Mouse (Mus musculus) intestine, embryonic 15.5 days (tissue): ENCODE measurements around the gene Nr4a1. TPM values are rescaled to one million over a fixed set of nuclear protein-coding genes. Genes with fewer than 3 reads are reported as not detected.
A peak's percentile ranks its signal among the peaks of the same experiment; 100 is the strongest.

Source experiments
- ATAC-seq: fragments of 200-750 bp; cut with Nextera tagmentation; 2 replicates; pipeline ENCODE4 v1.8.0; 2017; ENCODE audit warnings: moderate TSS enrichment, moderate library complexity
- H3K27ac ChIP-seq: fragments of 300-500 bp; sonication (generic); 2 replicates; pipeline ENCODE4 v1.5.1; 2015; ENCODE audit warnings: mild to moderate bottlenecking, inconsistent platforms
- H3K27me3 ChIP-seq: fragments of 300-500 bp; sonication (generic); replicated peaks from 2 replicates; pipeline ENCODE4 v1.6.1; 2015; ENCODE audit warnings: inconsistent platforms
- H3K36me3 ChIP-seq: fragments of 300-500 bp; sonication (generic); 2 replicates; pipeline ENCODE4 v1.6.1; 2015; ENCODE audit warnings: inconsistent platforms
- H3K4me1 ChIP-seq: fragments of 300-500 bp; sonication (generic); replicated peaks from 2 replicates; pipeline ENCODE4 v1.6.1; 2015; ENCODE audit warnings: inconsistent platforms
- H3K4me2 ChIP-seq: fragments of 300-500 bp; sonication (generic); replicated peaks from 2 replicates; pipeline ENCODE4 v1.6.1; 2015; ENCODE audit warnings: mild to moderate bottlenecking, inconsistent platforms
- H3K4me3 ChIP-seq: fragments of 300-500 bp; sonication (generic); replicated peaks from 2 replicates; pipeline ENCODE4 v1.5.1; 2015; ENCODE audit warnings: inconsistent platforms
- H3K9ac ChIP-seq: fragments of 300-500 bp; sonication (generic); 2 replicates; pipeline ENCODE4 v1.6.1; 2015; ENCODE audit warnings: inconsistent platforms
- H3K9me3 ChIP-seq: fragments of 300-500 bp; sonication (generic); 2 replicates; pipeline ENCODE4 v1.6.1; 2016; ENCODE audit warnings: inconsistent platforms
- WGBS: fragments of 180-500 bp; shearing (Covaris S2); methylation state at CpG from one replicate; pipeline ENCODE4 v1.1.7; 2015; 5-methylcytosine and 5-hydroxymethylcytosine counted together
- polyA plus RNA-seq: library from polyadenylated mRNA; unstranded; fragments of >200 nt; fragmentation: Nextera tagmentation; extraction: Ambion mirVana; gene quantifications from 2 replicates; pipeline ENCODE4 v1.2.1, GENCODE M21; 2015

Nr4a1 gene
- polyA plus RNA-seq, result 7.9 and 8.9 TPM in 2 replicates

- peak; percentile 81 for ATAC-seq
- Histone ChIP-seq H3K9ac (peak within 1 kb of the TSS; percentile 70), H3K4me1 (peaks cover 9% of the 10 kb centered on the region; the same call in 1 of the 2 replicates), H3K9me3 (no peaks in the 10 kb centered on the region), H3K27me3 (no peaks in the 10 kb centered on the region), H3K4me2 (peak within 1 kb of the TSS; percentile 95), H3K36me3 (no peaks in the 10 kb centered on the region), H3K4me3 (peak within 1 kb of the TSS; percentile 63), H3K27ac (peak within 1 kb of the TSS; percentile 40; the same call in 1 of the 2 replicates)
- WGBS, result 2% methylated on average over 80 of the region's 82 CpGs
Measured at GRCm38 (mm10) chr15:101253886-101254795, at the start of gene Nr4a1. TSS of gene Nr4a1 (plus strand) at chr15:101254269.

DNA sequence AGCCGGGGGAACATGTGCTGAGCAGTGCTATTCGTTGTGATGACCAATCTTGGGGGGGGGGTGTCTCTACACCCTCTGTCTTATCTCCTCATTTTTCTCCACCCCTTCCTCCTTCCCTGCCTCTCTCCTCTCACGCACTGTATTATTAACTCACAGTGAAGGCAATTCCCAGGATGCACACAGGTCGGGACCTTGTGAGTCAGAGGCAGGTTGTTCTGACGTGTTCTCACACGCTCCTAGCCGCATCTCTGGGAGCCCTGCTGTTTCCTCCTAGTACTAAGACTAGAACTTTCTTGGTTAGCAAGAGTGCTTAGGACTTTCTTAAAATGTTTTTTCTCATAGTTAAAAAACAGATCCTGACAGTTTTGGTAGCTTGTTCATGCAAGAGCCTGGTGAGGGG is 49.3 kb upstream of the Nr4a1 start:
- H3K9ac ChIP-seq, result no peak overlapping the region
- H3K9me3 ChIP-seq, result no peaks in the 10 kb centered on the region
- WGBS, result 81% methylated on average over 7 of the region's 7 CpGs
- no peak overlapping the region for H3K4me2 ChIP-seq
- no peak overlapping the region for H3K27ac ChIP-seq
- 0 out of 2 replicates have a peak, but pooled peaks cover 6% of the 10 kb centered on the region for H3K4me1 ChIP-seq
- ATAC-seq, result 0 out of 2 replicates have a peak, but pooled peaks have one; percentile 14
- no peaks in the 10 kb centered on the region for H3K27me3 ChIP-seq
- no peak overlapping the region for H3K4me3 ChIP-seq
- peaks cover 61% of the 10 kb centered on the region for H3K36me3 ChIP-seq

GRCm38 (mm10) chr15:101210228-101210627 is 43.8 kb upstream of the Nr4a1 start:
- Histone ChIP-seq H3K9me3 (no peaks in the 10 kb centered on the region), H3K27ac (no peak overlapping the region), H3K4me2 (no peak overlapping the region), H3K27me3 (no peaks in the 10 kb centered on the region), H3K9ac (no peak overlapping the region), H3K36me3 (peaks cover 54% of the 10 kb centered on the region), H3K4me1 (0 out of 2 replicates have a peak, but pooled peaks cover 3% of the 10 kb centered on the region), H3K4me3 (no peak overlapping the region)
- peak; percentile 53; the same call in 1 of the 2 replicates for ATAC-seq
- 63% methylated on average over 6 of the region's 6 CpGs for WGBS

GRCm38 (mm10) chr15:101210998-101211613 is 43.0 kb upstream of the Nr4a1 start:
- ATAC-seq, result no peak
- 90% methylated on average over 14 of the region's 14 CpGs for WGBS
- Histone ChIP-seq H3K4me2 (no peak overlapping the region), H3K4me1 (0 out of 2 replicates have a peak, but pooled peaks cover 3% of the 10 kb centered on the region), H3K9me3 (no peaks in the 10 kb centered on the region), H3K27me3 (no peaks in the 10 kb centered on the region), H3K36me3 (peaks cover 54% of the 10 kb centered on the region), H3K4me3 (no peak overlapping the region), H3K27ac (no peak overlapping the region), H3K9ac (no peak overlapping the region)

DNA sequence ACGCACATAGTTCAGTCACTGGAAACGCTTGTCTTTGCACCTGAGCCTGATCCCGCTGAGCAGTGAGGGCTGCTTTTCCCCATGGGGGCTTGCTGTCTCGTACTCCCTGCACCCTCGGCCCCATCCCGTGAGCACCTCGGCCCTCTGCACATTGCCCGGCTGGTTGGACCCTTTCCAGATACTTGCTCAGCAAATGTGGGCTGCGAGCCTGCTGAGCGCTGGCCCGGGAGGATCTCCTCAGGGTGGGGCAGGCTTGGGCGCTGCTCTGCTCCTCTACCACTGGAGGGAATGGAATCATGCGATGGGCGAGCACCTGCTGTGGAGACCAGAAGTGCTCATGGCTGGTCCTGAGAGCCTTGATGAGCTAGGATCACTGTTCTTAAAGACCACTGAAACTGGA is 41.6 kb upstream of the Nr4a1 start:
- Histone ChIP-seq H3K4me1 (0 out of 2 replicates have a peak, but pooled peaks cover 3% of the 10 kb centered on the region), H3K4me2 (no peak overlapping the region), H3K4me3 (no peak overlapping the region), H3K9me3 (no peaks in the 10 kb centered on the region), H3K36me3 (peaks cover 42% of the 10 kb centered on the region), H3K27me3 (no peaks in the 10 kb centered on the region), H3K27ac (no peak overlapping the region), H3K9ac (no peak overlapping the region)
- 74% methylated on average over 14 of the region's 14 CpGs for WGBS
- ATAC-seq, result no peak

GRCm38 (mm10) chr15:101215136-101215535 is 38.9 kb upstream of the Nr4a1 start:
- H3K27ac ChIP-seq, result no peak overlapping the region
- no peak for ATAC-seq
- no peak overlapping the region for H3K4me2 ChIP-seq
- no peak overlapping the region for H3K4me3 ChIP-seq
- no peak overlapping the region for H3K9ac ChIP-seq
- no peaks in the 10 kb centered on the region for H3K27me3 ChIP-seq
- 66% methylated on average over 2 of the region's 2 CpGs for WGBS
- no peaks in the 10 kb centered on the region for H3K9me3 ChIP-seq
- peaks cover 22% of the 10 kb centered on the region for H3K36me3 ChIP-seq
- H3K4me1 ChIP-seq, result no peaks in the 10 kb centered on the region

DNA sequence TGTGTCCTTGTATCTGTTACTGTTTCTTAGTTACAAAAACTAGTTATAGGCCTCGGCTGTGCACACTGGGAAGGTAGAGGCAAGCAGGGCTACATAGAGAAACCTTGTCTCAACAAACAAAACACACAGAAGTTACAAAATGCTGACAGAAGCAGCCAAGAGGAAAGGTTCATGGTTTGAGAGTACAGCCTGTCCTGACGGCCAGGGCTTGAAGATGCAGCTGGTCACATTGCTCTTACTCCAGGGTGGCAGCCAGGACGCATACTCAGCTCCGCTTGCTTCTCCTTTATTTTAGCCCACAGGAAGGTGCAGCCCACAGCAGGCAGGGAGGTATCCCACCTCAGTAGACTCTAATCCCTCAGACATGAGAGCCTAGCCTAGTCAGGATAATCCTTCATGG is 38.0 kb upstream of the Nr4a1 start:
- no peaks in the 10 kb centered on the region for H3K27me3 ChIP-seq
- H3K4me3 ChIP-seq, result no peak overlapping the region
- peaks cover 6% of the 10 kb centered on the region for H3K4me1 ChIP-seq
- no peak overlapping the region for H3K27ac ChIP-seq
- no peaks in the 10 kb centered on the region for H3K9me3 ChIP-seq
- H3K4me2 ChIP-seq, result no peak overlapping the region
- ATAC-seq, result no peak
- 81% methylated on average over 4 of the region's 4 CpGs for WGBS
- no peak overlapping the region; the same call in 1 of the 2 replicates for H3K9ac ChIP-seq
- peaks cover 13% of the 10 kb centered on the region for H3K36me3 ChIP-seq

GRCm38 (mm10) chr15:101220905-101221297 is 33.2 kb upstream of the Nr4a1 start:
- ATAC-seq, result 0 out of 2 replicates have a peak, but pooled peaks have one; percentile 17
- Histone ChIP-seq H3K9me3 (no peaks in the 10 kb centered on the region), H3K27ac (no peak overlapping the region), H3K27me3 (no peaks in the 10 kb centered on the region), H3K4me1 (peaks cover 41% of the 10 kb centered on the region), H3K9ac (no peak overlapping the region), H3K4me3 (no peak overlapping the region), H3K4me2 (no peak overlapping the region), H3K36me3 (no peaks in the 10 kb centered on the region)
- 14% methylated on average over 8 of the region's 8 CpGs for WGBS

DNA sequence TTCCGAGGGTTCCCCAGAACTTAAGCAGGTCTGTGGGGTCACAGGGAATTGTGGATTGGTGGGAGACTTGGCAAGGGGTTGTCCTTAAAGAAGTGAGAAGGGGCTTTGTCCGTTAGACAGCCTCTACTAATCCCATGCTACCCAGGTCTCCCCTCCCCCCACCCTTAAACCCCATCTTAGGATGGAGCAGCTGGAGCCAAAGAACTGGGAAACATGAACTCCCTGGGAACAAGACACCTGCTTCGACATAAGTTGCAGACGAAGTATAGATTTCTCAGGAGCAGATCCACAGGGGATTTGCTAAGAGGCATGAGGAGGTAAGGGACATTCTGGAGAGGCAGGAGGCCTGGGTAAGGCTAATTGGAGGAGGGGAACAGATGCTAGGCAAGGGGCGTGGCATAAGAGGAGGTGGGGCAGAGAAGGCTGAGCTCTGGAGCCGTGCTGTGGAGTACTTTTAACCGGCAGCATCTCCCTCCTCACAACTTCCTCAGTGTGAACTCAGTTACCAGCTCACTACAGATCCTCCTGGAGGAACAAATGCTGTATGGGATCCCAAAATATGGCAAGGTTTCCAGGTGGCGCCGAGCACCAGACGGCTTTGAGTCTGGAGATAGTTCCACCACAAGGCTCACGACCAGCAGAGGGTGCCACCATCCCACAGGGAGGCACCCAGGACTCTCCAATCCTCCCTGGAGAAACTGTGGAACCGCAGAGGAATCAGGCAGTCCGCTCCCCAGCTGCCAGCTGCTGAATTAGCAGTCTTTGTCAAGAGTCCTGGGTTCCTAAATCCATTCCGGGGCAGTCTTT is 32.6 kb upstream of the Nr4a1 start:
- no peaks in the 10 kb centered on the region for H3K9me3 ChIP-seq
- peak overlapping the region; percentile 61 for H3K27ac ChIP-seq
- H3K4me2 ChIP-seq, result peak overlapping the region; percentile 73
- H3K27me3 ChIP-seq, result no peaks in the 10 kb centered on the region
- H3K36me3 ChIP-seq, result no peaks in the 10 kb centered on the region
- peak overlapping the region; percentile 35 for H3K4me3 ChIP-seq
- WGBS, result 5% methylated on average over 14 of the region's 14 CpGs
- peaks cover 42% of the 10 kb centered on the region for H3K4me1 ChIP-seq
- peak overlapping the region; percentile 22; the same call in 1 of the 2 replicates for H3K9ac ChIP-seq
- peak; percentile 78 for ATAC-seq

DNA sequence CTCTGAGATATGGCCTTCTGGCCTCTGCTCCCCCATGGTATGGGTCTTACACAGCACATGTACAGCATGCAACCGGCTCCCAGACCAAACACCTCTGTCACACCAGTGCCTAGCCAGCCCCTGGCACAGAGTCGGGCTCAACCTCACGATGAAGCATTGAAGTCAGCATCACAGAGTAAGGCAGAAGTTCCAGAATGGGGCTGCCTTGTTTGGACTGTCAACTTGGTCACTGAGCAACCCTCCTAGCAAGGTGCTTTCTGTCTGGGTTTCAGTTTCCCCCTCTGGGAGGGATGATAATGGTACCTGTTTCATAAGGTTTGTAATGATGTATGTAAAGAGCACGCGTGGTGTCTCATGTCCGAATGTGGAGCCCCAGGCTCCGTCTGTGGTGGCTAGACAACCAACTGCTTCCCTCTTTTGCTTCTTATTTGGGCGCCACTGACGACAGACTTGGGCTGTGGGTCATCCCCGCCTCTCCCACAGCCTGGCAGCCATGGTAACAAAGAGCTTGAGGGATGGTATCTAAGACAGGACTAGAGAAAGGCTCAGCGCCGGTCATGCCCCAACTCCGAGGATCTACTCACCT is 31.1 kb upstream of the Nr4a1 start:
- no peaks in the 10 kb centered on the region for H3K36me3 ChIP-seq
- no peak overlapping the region for H3K27ac ChIP-seq
- H3K9ac ChIP-seq, result no peak overlapping the region; the same call in 1 of the 2 replicates
- ATAC-seq, result no peak
- WGBS, result 54% methylated on average over 13 of the region's 13 CpGs
- H3K4me2 ChIP-seq, result peak overlapping the region; percentile 93; the same call in 1 of the 2 replicates
- 0 out of 2 replicates have a peak overlapping the region, but pooled peaks have one; percentile 61 for H3K4me3 ChIP-seq
- peaks cover 44% of the 10 kb centered on the region for H3K4me1 ChIP-seq
- no peaks in the 10 kb centered on the region for H3K27me3 ChIP-seq
- H3K9me3 ChIP-seq, result no peaks in the 10 kb centered on the region

DNA sequence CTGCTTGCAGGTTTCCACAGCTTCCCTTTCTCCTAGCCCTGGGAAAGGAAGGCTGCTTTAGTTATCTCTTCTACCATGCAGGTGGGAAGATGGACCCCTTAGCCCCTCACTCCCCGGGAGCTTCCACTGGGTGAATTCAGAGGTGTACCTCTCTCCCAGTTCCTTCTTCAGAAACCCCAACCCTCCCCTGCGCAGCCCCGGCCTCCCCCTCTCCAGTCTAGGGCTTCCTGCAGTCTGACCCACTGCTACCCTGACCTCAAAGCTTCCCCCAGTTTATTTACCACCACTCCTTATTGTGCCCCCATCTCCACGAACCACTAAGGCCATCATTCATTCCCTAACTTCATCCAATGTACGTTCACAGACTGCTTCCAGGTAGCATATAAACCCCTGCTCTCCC is 30.5 kb upstream of the Nr4a1 start:
- Histone ChIP-seq H3K36me3 (no peaks in the 10 kb centered on the region), H3K4me2 (peak overlapping the region; percentile 93), H3K27ac (no peak overlapping the region), H3K4me1 (peaks cover 51% of the 10 kb centered on the region), H3K27me3 (no peaks in the 10 kb centered on the region), H3K9me3 (no peaks in the 10 kb centered on the region), H3K9ac (peak overlapping the region; percentile 65), H3K4me3 (peak overlapping the region; percentile 61)
- peak; percentile 1; the same call in 1 of the 2 replicates for ATAC-seq
- WGBS, result 13% methylated on average over 5 of the region's 5 CpGs
